Mouse (Mus musculus) thymus, postnatal 14 days (tissue): ENCODE data around the gene Zfr2.

Experiments used
- DNase-seq: peaks from one replicate; pipeline ENCODE4 v3.0.0; 2021

The Zfr2 gene

GRCm38 (mm10) chr10:81249442-81249841 is 16.5 kb downstream of the Zfr2 start:
- DNase-seq, result no peak

DNA sequence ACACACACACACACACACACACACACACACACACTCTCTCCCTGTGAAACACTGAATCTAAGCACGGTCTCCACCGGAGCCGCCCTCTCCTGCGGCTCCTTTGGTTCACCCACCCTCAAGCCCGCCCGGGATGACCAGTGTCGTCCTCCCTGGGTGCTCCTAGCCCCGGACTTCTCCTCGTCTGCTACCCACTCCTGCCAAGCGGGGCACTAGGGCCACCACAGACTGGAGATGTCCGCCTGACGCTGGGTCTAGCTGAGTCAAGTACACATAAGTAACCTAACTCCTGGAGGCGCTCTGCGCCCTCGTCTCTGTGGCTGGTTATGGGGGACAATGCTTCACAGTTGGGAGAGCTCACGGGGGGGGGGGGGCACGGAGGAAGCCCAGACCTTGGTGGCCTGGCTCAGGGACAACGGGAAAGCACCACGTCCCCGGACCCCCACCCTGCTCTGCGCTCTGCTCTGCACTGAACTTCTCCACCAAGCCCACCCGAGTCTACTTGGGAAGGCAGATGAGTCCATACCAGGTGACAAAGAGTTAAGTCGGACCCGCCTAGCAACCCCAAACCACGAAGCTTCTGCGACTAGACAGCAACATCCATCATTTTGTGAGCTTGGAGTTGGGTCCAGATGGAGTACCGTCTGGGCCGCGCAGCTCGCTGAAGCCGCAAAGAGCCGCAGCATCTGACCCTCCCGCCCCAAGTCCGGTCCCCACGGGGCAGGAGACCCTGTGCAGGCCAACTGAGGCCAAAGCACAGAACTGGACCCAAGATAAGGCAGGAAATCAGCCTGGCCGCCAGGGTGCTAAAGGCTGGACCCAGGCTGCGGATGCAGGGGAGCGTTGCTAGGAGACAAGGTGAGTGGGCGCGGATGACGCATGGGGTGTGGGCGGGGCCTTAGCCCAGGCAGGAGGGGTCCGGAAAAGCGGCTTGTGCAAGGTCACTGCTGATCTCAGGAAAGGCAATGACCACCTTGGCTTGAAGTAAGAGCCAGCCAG is 19.8 kb downstream of the Zfr2 start, which contains the start of gene Matk:
Matk (plus strand) TSS at position 512 of the 996 bp plus-strand sequence.
- DNase-seq, result peak; percentile 79

- DNase-seq, result no peak
Observed at GRCm38 (mm10) chr10:81254886-81255285, 21.9 kb downstream of the Zfr2 start.

GRCm38 (mm10) chr10:81257158-81258039 is 24.4 kb downstream of the Zfr2 start:
- peak; percentile 76 for DNase-seq

DNA sequence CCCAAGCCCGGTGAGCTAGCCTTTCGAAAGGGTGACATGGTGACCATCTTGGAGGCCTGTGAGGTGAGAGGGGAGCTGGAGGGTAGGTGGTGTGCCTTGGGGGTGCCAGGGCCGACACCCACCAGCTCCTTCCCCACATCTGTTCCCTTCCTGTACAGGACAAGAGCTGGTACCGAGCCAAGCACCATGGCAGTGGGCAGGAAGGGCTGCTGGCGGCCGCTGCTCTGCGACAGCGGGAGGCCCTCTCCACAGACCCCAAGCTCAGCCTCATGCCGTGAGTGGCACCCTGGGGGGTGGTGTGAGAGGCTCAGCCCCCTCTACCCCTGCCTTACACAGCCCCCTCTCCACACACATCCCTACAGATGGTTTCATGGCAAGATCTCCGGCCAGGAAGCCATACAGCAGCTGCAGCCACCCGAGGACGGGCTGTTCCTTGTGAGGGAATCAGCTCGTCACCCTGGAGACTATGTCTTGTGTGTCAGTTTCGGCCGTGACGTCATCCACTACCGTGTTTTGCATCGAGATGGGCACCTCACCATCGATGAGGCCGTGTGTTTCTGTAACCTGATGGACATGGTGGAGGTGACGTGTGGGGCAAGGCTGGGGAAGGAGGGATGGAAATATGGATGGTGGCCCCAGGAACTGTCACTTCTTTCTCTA is 26.4 kb downstream of the Zfr2 start:
- DNase-seq, result no peak

DNA sequence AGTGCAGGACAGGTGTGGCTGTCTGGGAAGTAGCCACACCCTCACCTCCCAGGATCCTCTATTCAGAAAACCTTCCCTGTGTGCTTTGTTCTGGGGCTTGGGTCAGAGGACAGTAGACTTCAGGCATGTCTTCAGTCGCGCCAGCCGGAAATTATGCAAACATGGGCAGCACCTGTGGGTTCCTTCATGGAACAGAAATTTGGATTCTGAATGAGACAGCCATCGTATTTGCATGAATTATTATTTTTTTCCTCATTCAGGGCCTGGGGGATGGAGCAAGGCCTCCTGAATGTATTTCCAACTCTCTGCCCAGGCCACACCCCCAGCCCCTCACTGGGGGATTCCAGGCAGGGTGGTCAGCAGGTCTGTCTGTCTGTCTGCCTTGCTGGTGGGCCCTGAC is 28.1 kb downstream of the Zfr2 start:
- no peak for DNase-seq

GRCm38 (mm10) chr10:81265540-81265939 is 32.6 kb downstream of the Zfr2 start:
- DNase-seq, result no peak

- DNase-seq, result peak; percentile 97
Observed at GRCm38 (mm10) chr10:81266211-81267105, 33.5 kb downstream of the Zfr2 start, which contains the start of the genes Mrpl54 and Apba3. Gene Mrpl54, minus strand, starts transcription at chr10:81266934. Gene Apba3, plus strand, starts transcription at chr10:81266960.

DNA sequence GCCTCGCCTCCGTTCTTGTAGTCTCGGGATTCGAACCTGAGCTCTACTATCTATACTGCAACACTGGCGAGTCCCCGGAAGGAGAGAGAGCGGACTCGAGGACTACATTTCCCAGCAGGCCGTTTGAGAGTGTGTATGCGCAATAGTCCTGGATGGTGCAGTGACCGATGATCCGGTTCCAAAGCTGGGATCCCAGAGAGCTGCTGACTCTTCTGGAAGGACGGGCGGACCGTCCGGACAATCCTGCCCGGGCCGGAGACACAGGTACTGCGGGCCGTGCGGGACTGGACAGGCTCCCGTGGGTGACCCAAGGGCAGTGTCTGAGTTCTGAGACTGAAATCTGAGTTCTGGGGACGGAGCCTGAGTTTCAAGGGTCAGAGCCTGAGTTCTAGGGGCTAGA is 35.1 kb downstream of the Zfr2 start:
- DNase-seq, result peak; percentile 74

DNA sequence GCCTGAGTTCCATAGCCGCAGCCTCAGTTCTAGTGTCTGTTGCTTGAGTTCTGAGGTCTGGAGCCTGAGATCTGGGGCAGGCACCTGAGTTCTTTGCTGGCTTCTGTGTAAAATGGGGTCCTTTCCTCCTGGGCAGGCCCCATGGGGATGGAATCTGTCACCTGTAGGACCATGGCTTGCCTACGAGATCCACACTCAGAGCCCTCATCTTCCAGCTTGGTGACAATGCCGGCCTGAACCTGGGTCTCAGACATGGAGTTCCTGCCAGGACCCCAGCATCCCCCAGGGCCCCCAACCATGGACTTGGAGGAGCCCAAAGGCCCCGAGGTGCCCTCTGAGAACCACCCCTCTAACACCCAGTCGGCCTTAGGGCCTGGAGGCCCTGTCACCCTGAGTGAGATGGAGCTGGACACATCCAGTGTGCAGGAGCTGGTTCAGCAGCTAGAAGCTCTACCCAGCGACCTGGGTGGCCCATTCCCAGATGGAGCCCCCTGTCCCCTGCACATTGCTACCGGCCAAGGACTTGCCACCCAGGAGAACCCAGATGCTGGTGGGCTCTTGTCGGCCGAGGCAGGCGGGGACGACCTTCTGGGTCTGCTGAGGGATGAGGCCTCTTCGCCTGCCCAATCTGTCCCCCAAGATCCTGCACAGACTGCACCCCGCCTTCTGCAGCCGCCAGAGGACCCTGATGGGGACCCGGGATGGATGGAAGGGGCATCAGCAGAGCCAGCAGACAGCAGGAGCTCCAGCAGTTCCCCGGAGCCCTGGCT is 35.9 kb downstream of the Zfr2 start:
- no peak for DNase-seq

- no peak for DNase-seq
Observed at GRCm38 (mm10) chr10:81272356-81272755, 39.4 kb downstream of the Zfr2 start.

DNA sequence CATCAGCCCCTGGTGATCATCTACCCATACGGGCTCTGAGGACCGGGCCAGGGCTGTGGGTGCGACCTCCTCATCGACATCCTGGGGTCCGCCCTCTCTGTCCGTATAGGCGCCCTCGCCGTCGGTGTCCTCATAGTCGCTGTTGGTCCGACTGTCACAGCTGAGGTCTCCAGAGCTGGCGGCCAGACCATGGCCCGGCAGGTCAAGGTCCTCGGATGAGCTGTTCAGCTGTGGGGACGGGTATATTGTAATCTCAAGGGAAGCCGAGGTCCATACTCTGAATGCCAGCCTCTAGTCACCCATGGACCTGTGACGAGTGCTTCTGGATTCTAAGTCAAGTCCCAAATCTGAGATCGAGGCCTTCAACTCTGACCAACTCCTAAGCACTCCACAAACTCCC is 40.9 kb downstream of the Zfr2 start:
- no peak for DNase-seq

- DNase-seq, result no peak
Observed at GRCm38 (mm10) chr10:81277676-81278075, 44.7 kb downstream of the Zfr2 start.

- DNase-seq, result no peak
Observed at GRCm38 (mm10) chr10:81279496-81279895, 46.5 kb downstream of the Zfr2 start.

DNA sequence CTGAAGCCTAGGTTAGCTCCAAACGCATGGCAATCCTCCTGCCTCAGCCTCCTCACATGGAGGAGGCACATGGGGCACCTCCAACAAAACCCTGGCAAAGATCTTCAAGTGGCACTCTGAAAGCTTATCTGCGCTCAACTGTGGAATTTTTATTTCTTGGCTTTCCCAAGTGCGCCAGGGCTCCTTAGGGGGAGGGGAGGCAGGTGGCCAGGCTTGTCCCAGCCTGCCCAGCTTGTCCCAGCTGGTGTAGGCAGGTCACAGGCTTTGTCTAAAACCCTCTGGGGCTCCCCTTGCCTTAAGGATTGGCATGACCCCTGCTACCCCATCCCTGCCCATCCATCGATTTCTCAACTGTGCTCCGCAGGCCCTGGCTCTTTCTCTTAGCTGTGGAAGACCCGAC is 51.2 kb downstream of the Zfr2 start:
- DNase-seq, result no peak

- no peak for DNase-seq
Observed at GRCm38 (mm10) chr10:81284719-81285118, 51.8 kb downstream of the Zfr2 start.

GRCm38 (mm10) chr10:81285694-81286450 is 52.9 kb downstream of the Zfr2 start:
- DNase-seq, result peak; percentile 97

GRCm38 (mm10) chr10:81286586-81286985 is 53.6 kb downstream of the Zfr2 start:
- DNase-seq, result no peak

- peak; percentile 83 for DNase-seq
Observed at GRCm38 (mm10) chr10:81287513-81288157, 54.7 kb downstream of the Zfr2 start.

DNA sequence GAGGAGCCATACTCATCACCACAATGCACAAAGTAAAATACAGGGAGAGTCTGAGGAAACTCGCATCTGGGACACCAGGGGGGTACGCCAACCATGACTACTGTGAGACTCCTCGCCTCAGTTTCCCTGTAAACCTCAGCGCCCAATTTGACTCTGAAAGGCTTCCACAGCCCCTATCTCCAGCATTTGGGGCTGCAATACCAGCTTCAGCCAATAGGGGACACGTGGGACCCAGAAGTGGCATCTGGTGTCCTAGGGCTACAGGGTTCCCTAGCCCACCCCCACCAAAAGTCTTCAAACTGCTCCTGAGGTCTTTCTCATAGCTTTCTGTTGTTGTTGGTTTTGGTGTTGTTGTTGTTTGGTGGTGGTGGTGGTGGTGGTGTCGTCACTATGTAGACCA is 55.6 kb downstream of the Zfr2 start:
- peak; percentile 67 for DNase-seq
